Mouse (Mus musculus) ES-Bruce4 (cell line): ENCODE results near the gene Fblim1.

Experiments used
- CTCF ChIP-seq: IDR thresholded peaks from one replicate; pipeline ENCODE4 v1.8.1; 2011; ENCODE audit warnings: low read depth, low read length
- POLR2A ChIP-seq: IDR thresholded peaks from one replicate; pipeline ENCODE4 v1.8.1; 2011; ENCODE audit warnings: low read length; ENCODE audit not compliant: insufficient read depth

DNA sequence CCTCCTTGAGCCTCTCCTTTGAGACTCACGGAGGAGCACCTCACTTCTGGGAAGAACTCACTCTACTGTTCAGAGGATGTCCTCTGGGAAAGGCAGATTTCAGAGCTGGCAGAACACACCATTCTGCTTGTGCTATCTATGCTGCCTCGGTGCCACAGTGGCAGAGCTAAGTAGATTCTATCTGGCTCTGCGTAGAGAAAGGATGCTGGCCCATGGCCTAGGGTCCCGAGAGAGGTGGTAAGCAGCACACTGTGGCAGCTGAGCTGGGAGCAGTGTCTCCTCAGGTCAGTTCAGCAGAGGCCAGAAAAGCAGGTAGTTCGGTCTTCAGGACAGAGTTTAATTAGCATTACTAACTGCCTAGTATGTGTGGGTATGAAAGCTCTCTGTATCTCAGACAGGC, 42.4 kb upstream of the Fblim1 start:
- TF ChIP-seq POLR2A = no peak
- no peak for TF ChIP-seq CTCF
